Mouse (Mus musculus) embryo, embryonic 10.5 days (tissue): ENCODE data around the gene Ccdc127.
A peak's percentile ranks its signal among the peaks of the same experiment; 100 is the strongest.

ENCODE experiments used
- DNase-seq: peaks from one replicate; pipeline ENCODE4 v3.0.0-alpha.2; 2015; ENCODE audit warnings: low spot score

Ccdc127 gene

GRCm38 (mm10) chr13:74390371-74390990, 40.4 kb downstream of the Ccdc127 start, which contains the start of gene Zfp72:
Zfp72 (minus strand) TSS chr13:74390836.
- DNase-seq = peak; percentile 84

- no peak for DNase-seq
Observed at GRCm38 (mm10) chr13:74391156-74391555, 41.0 kb downstream of the Ccdc127 start.

GRCm38 (mm10) chr13:74399298-74399839, 49.3 kb downstream of the Ccdc127 start, which contains the start of gene Ftl1-ps1:
Ftl1-ps1 (plus strand) TSS chr13:74399694.
- peak; percentile 28 for DNase-seq
